Mouse (Mus musculus): ENCODE results near the gene Galnt9. TPM values are rescaled to one million over a fixed set of nuclear protein-coding genes. Genes with fewer than 3 reads are reported as not detected.

Gene Galnt9
- polyA plus RNA-seq, 1 experiment from 2014 or later = 19.4 TPM

DNA sequence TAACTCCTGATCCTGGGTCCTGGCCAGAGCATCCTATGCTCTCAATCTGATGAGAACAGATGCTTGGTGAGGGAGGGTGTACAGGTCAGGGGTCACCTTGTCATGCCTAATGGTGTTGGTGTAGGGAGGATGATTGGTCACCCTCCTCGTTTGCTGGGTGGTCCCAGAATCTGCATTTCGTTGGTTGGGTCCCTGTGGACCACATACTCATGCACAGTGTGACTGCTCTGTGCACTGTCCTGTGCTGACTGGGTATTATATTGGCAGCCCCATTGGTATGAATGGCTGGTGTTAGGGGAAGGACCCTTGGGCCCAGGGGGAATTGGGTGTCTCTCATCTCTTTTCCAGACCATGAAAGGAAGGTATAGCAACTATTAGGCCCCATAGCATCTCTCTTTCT is 11.0 kb downstream of the Galnt9 start:
- Histone ChIP-seq H3K4me2 (ENCODE audit: low read length) (no peak overlapping the region), H3K36me3 (ENCODE audit: control insufficient read depth, insufficient read depth, low read length) (no peaks in the 10 kb centered on the region)
- WGBS = 49% methylated on average over 2 of the region's 2 CpGs

DNA sequence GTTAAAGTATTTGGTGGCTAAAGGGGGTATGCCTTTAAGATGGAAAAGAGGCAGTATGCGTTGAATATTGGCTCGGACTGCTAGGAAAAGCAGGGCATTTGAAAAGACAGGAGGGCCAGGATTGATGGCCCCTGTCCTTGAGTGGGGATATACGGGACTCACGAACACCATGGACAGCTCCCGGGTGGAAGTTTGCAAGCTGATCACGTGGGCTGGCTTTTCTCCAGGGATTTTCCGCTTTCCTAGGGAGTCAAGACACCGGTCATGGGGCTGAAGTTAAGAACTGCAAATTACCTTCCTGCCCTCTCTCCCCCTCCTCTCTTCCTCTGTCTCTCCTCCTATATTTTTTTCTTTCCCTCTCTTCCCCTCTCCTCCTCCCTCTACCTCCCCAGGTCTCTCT is 14.2 kb downstream of the Galnt9 start:
- no peaks in the 10 kb centered on the region for H3K36me3 ChIP-seq (ENCODE audit: control insufficient read depth, insufficient read depth, low read length)
- DNase-seq = peak; percentile 69
- H3K9ac ChIP-seq (replicated peaks; ENCODE audit: low read length) = no peak overlapping the region
- H3K4me1 ChIP-seq (ENCODE audit: control insufficient read depth, insufficient read depth, low read length) = no peaks in the 10 kb centered on the region
- no peak overlapping the region for H3K4me3 ChIP-seq (replicated peaks; ENCODE audit: low read depth, low read length)
- no peaks in the 10 kb centered on the region for H3K27me3 ChIP-seq (ENCODE audit: control insufficient read depth, insufficient read depth, low read length)
- 17% methylated on average over 8 of the region's 8 CpGs for WGBS
- H3K4me2 ChIP-seq (ENCODE audit: low read length) = no peak overlapping the region
- ATAC-seq (ENCODE audit: low FRiP score, low TSS enrichment) = no peak
- H3K27ac ChIP-seq (replicated peaks; ENCODE audit: low read depth, low read length) = no peak overlapping the region
- H3K9me3 ChIP-seq (ENCODE audit: control insufficient read depth, low read length) = no peaks in the 10 kb centered on the region

More for the DNA sequence above, 11.0 kb downstream of the Galnt9 start:
- Histone ChIP-seq H3K4me3 (replicated peaks; ENCODE audit: low read depth, low read length) (no peak overlapping the region), H3K27ac (replicated peaks; ENCODE audit: low read depth, low read length) (no peak overlapping the region), H3K9me3 (ENCODE audit: control insufficient read depth, low read length) (no peaks in the 10 kb centered on the region), H3K27me3 (ENCODE audit: control insufficient read depth, insufficient read depth, low read length) (no peaks in the 10 kb centered on the region), H3K4me1 (ENCODE audit: control insufficient read depth, insufficient read depth, low read length) (no peaks in the 10 kb centered on the region), H3K9ac (replicated peaks; ENCODE audit: low read length) (no peak overlapping the region)
- DNase-seq (no peak), ATAC-seq (ENCODE audit: low FRiP score, low TSS enrichment) (no peak)

DNA sequence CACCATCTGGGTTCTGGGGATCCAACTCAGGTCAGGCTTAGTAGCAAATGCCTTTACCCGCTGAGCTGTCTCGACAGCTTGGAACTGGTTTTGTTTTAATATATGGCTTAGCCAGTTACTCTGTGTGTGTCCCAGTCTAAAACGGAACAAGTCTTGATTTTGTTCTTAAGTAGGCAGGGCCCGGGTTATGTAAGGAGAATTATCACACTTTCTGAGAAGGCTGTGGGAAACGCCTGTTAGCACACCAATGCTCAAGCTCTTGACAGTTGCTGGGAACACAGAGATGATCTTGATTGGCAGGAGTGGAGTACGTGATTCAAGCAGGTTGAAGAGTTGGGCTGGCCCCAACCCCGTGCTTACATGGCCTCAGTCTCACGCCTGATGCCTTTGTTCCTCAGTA is 15.5 kb downstream of the Galnt9 start:
- H3K4me2 ChIP-seq (ENCODE audit: low read length) = no peak overlapping the region
- H3K9ac ChIP-seq (replicated peaks; ENCODE audit: low read length) = no peak overlapping the region
- no peaks in the 10 kb centered on the region for H3K9me3 ChIP-seq (ENCODE audit: control insufficient read depth, low read length)
- no peaks in the 10 kb centered on the region for H3K27me3 ChIP-seq (ENCODE audit: control insufficient read depth, insufficient read depth, low read length)
- ATAC-seq (ENCODE audit: low FRiP score, low TSS enrichment) (no peak), DNase-seq (no peak)
- H3K36me3 ChIP-seq (ENCODE audit: control insufficient read depth, insufficient read depth, low read length) = no peaks in the 10 kb centered on the region
- no peak overlapping the region for H3K27ac ChIP-seq (replicated peaks; ENCODE audit: low read depth, low read length)
- no peak overlapping the region for H3K4me3 ChIP-seq (replicated peaks; ENCODE audit: low read depth, low read length)
- H3K4me1 ChIP-seq (ENCODE audit: control insufficient read depth, insufficient read depth, low read length) = no peaks in the 10 kb centered on the region
- WGBS = 92% methylated on average over 8 of the region's 8 CpGs

DNA sequence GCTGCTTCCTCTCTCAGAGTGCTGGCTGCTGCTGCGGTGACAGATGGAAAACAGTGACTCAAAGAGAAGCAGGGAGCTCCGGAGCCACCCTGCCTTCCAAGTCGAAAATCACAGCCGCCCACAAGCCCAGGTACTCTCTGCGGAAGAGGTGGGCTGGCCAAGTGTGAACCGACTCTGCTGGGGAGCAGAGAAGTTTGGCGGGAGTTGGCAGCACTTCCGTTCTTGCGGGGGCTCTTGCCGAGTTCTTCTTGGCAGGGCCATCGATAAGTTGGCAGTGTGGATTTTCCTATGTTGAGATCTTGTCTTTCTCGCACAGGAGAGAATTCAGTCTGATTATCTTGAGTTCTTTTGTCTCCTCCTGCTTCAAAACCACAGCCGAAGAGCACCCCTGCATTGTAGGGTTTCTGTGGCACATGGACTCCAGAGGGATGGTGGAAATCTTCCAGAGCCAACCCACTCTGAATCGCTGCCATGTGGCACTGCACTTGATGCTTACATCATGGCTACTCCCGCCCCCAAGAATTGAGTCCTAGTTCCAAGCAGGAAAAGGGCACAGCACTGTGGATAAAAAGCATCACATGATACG is 18.7 kb downstream of the Galnt9 start:
- no peak overlapping the region for H3K27ac ChIP-seq (replicated peaks; ENCODE audit: low read depth, low read length)
- no peaks in the 10 kb centered on the region for H3K36me3 ChIP-seq (ENCODE audit: control insufficient read depth, insufficient read depth, low read length)
- no peak overlapping the region for H3K9ac ChIP-seq (replicated peaks; ENCODE audit: low read length)
- H3K4me1 ChIP-seq (ENCODE audit: control insufficient read depth, insufficient read depth, low read length) = no peaks in the 10 kb centered on the region
- no peaks in the 10 kb centered on the region for H3K27me3 ChIP-seq (ENCODE audit: control insufficient read depth, insufficient read depth, low read length)
- H3K4me2 ChIP-seq (ENCODE audit: low read length) = no peak overlapping the region
- no peak overlapping the region for H3K4me3 ChIP-seq (replicated peaks; ENCODE audit: low read depth, low read length)
- WGBS = 89% methylated on average over 16 of the region's 16 CpGs
- no peaks in the 10 kb centered on the region for H3K9me3 ChIP-seq (ENCODE audit: control insufficient read depth, low read length)
- DNase-seq = no peak
- no peak for ATAC-seq (ENCODE audit: low FRiP score, low TSS enrichment)

DNA sequence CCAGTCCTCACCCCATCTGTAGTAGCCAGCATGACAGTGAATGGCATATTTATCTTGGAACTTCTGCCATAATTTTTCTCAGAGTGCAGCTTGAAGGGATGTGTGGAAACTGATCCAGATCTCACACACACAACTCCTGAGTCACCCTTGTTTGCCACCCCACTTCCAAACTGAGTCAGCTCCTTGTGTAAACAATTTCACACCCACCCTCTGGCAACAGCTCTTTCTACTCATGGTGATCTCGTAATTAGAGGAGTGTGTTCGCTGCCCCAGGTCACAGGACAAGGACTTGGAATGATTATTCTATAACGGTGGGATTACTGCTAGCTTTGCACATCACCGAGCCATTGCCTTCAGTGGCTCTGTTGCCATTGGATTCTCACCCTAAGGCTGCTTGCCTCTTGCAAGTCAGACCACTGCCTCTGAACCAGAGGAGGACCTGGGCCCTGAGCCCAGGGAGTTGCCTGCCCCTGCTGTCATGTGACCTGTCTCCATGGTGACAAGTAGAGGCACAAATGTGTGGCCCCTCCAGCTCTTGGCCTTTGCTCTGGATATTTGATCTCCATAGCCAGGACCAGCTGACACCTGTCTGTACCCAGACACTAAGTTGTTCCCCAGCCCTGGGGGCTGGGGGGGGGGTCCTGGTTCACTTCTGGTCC is 21.0 kb downstream of the Galnt9 start:
- Histone ChIP-seq H3K36me3 (ENCODE audit: control insufficient read depth, insufficient read depth, low read length) (no peaks in the 10 kb centered on the region), H3K27ac (replicated peaks; ENCODE audit: low read depth, low read length) (no peak overlapping the region), H3K4me2 (ENCODE audit: low read length) (no peak overlapping the region), H3K4me1 (ENCODE audit: control insufficient read depth, insufficient read depth, low read length) (no peaks in the 10 kb centered on the region), H3K27me3 (ENCODE audit: control insufficient read depth, insufficient read depth, low read length) (no peaks in the 10 kb centered on the region), H3K4me3 (replicated peaks; ENCODE audit: low read depth, low read length) (no peak overlapping the region), H3K9ac (replicated peaks; ENCODE audit: low read length) (no peak overlapping the region), H3K9me3 (ENCODE audit: control insufficient read depth, low read length) (no peaks in the 10 kb centered on the region)
- ATAC-seq (ENCODE audit: low FRiP score, low TSS enrichment) (no peak), DNase-seq (no peak)
- WGBS = 57% methylated on average over 4 of the region's 4 CpGs

DNA sequence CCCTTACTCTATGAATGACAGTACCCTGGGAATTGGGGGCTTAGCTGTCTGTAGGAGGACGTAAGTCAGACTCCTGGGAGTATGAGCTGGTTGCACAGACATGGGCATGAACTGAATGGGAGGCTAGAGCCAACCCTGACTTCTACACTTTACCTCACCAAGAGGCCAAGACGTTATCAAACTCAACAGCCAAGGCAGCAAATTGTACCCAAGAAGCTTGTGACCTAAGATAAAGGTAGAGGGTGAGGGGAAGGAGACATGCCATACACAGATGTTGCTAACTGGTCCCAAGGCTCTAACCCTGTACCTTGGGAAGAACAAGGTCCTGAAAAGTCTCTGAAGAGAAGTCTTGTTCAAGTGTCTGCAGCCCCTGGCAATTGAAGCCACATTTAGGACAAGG is 23.4 kb downstream of the Galnt9 start:
- ATAC-seq (ENCODE audit: low FRiP score, low TSS enrichment) (no peak), DNase-seq (no peak)
- Histone ChIP-seq H3K4me1 (ENCODE audit: control insufficient read depth, insufficient read depth, low read length) (no peaks in the 10 kb centered on the region), H3K9ac (replicated peaks; ENCODE audit: low read length) (no peak overlapping the region), H3K4me3 (replicated peaks; ENCODE audit: low read depth, low read length) (no peak overlapping the region), H3K27ac (replicated peaks; ENCODE audit: low read depth, low read length) (no peak overlapping the region), H3K9me3 (ENCODE audit: control insufficient read depth, low read length) (no peaks in the 10 kb centered on the region), H3K36me3 (ENCODE audit: control insufficient read depth, insufficient read depth, low read length) (no peaks in the 10 kb centered on the region), H3K27me3 (ENCODE audit: control insufficient read depth, insufficient read depth, low read length) (no peaks in the 10 kb centered on the region), H3K4me2 (ENCODE audit: low read length) (no peak overlapping the region)
- whole genome bisulfite sequencing = 75% methylated on average over 2 of the region's 2 CpGs

DNA sequence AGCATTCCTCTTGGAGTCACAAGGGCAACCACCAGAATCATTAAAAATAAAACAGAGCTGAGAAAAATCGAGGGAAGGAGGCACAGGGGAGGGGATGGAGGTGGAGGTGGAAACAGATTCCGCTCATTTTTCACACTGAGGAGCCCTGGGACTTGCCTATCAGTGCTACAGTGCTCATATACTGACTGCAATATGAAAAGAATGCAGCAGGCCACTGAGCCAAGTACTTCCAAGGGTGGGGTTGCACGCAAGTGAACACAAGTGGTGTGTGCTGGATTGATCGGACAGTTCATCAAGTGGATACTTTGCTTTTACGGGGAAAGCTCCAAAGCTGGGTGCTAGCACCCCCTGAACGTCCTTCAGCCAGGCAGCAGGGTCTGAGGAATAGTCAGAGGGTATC is 30.7 kb downstream of the Galnt9 start:
- no peak for DNase-seq
- no peak overlapping the region for H3K4me2 ChIP-seq (ENCODE audit: low read length)
- no peak for ATAC-seq (ENCODE audit: low FRiP score, low TSS enrichment)
- H3K4me1 ChIP-seq (ENCODE audit: control insufficient read depth, insufficient read depth, low read length) = no peaks in the 10 kb centered on the region
- H3K27ac ChIP-seq (replicated peaks; ENCODE audit: low read depth, low read length) = no peak overlapping the region
- H3K4me3 ChIP-seq (replicated peaks; ENCODE audit: low read depth, low read length) = no peak overlapping the region
- H3K9me3 ChIP-seq (ENCODE audit: control insufficient read depth, low read length) = no peaks in the 10 kb centered on the region
- WGBS = 77% methylated on average over 6 of the region's 6 CpGs
- H3K27me3 ChIP-seq (ENCODE audit: control insufficient read depth, insufficient read depth, low read length) = no peaks in the 10 kb centered on the region
- no peaks in the 10 kb centered on the region for H3K36me3 ChIP-seq (ENCODE audit: control insufficient read depth, insufficient read depth, low read length)
- H3K9ac ChIP-seq (replicated peaks; ENCODE audit: low read length) = no peak overlapping the region

DNA sequence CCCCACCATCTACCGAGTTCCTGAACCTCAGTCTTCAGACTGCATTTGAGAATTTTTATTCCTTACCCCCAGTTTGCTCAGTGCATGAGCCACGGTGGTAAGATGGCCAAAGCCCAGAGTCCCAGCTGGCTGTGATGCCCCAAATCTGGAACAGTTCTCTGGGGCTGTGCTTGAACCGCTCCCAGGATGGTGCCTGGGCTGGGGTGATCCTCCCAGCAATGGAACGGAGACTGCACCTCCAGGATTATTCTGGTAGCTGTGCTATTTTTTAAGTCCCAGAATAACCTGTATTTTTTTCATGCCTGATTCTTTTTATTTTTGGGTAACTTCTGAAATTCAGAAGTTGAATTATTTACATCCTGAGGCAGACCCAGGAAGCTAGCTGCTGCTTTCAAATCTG is 35.1 kb downstream of the Galnt9 start:
- Histone ChIP-seq H3K9ac (replicated peaks; ENCODE audit: low read length) (no peak overlapping the region), H3K9me3 (ENCODE audit: control insufficient read depth, low read length) (no peaks in the 10 kb centered on the region), H3K36me3 (ENCODE audit: control insufficient read depth, insufficient read depth, low read length) (no peaks in the 10 kb centered on the region), H3K4me2 (ENCODE audit: low read length) (no peak overlapping the region), H3K27ac (replicated peaks; ENCODE audit: low read depth, low read length) (no peak overlapping the region), H3K4me3 (replicated peaks; ENCODE audit: low read depth, low read length) (no peak overlapping the region), H3K27me3 (ENCODE audit: control insufficient read depth, insufficient read depth, low read length) (no peaks in the 10 kb centered on the region), H3K4me1 (ENCODE audit: control insufficient read depth, insufficient read depth, low read length) (peaks cover 12% of the 10 kb centered on the region)
- DNase-seq = no peak
- 94% methylated on average over 4 of the region's 4 CpGs for WGBS
- no peak for ATAC-seq (ENCODE audit: low FRiP score, low TSS enrichment)

DNA sequence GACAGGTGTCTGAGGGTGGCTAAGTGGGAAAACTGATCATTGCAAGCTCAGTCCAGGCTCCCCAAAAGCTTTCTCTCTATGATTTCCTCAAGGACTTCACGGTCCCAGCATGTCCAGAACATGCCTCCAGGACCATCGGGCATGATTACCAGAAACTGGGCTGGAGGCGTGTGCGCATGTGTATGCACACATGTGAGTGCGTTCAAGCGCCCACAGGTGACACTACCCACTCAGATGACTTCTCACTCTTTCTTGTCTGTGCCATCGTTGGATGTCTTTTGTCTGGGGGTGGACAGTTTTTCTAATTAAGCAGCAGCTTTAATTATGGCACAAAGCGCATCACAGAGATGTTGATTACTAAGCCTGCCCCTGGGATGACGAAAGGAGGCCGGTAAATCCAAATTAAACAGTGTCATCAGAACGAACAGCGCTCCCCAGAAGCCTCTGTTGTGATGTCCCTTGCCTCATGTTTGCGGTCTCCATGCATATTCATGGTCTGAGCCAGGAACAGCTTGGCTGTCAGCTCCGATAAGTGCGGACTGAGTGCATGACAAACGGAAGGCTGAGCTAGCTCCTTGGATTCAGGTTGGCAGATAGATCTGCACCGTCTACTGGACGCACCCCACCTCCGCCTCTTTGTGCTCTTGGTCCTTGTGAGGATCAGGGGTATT is 36.5 kb downstream of the Galnt9 start:
- no peaks in the 10 kb centered on the region for H3K27me3 ChIP-seq (ENCODE audit: control insufficient read depth, insufficient read depth, low read length)
- 45% methylated on average over 19 of the region's 19 CpGs for WGBS
- no peak; the same call in 1 of the 2 replicates for ATAC-seq (ENCODE audit: low FRiP score, low TSS enrichment)
- peaks cover 12% of the 10 kb centered on the region for H3K4me1 ChIP-seq (ENCODE audit: control insufficient read depth, insufficient read depth, low read length)
- no peak overlapping the region for H3K4me3 ChIP-seq (replicated peaks; ENCODE audit: low read depth, low read length)
- H3K9me3 ChIP-seq (ENCODE audit: control insufficient read depth, low read length) = no peaks in the 10 kb centered on the region
- DNase-seq = peak; percentile 73
- 0 out of 2 replicates have a peak overlapping the region, but pooled peaks have one; percentile 0 for H3K27ac ChIP-seq (replicated peaks; ENCODE audit: low read depth, low read length)
- peak overlapping the region; percentile 5; the same call in 1 of the 2 replicates for H3K4me2 ChIP-seq (ENCODE audit: low read length)
- no peak overlapping the region for H3K9ac ChIP-seq (replicated peaks; ENCODE audit: low read length)
- no peaks in the 10 kb centered on the region for H3K36me3 ChIP-seq (ENCODE audit: control insufficient read depth, insufficient read depth, low read length)

Data from midbrain, embryonic 14.5 days (tissue).